Mouse (Mus musculus): ENCODE measurements at regions not wholly inside any gene's neighbourhood (a gene's known extent, or its start where the extent isn't known, plus 50 kb on each side); places are given as distances from the start of the nearest gene placed in this dataset.
A peak's percentile ranks its signal among the peaks of the same experiment; 100 is the strongest.

DNA sequence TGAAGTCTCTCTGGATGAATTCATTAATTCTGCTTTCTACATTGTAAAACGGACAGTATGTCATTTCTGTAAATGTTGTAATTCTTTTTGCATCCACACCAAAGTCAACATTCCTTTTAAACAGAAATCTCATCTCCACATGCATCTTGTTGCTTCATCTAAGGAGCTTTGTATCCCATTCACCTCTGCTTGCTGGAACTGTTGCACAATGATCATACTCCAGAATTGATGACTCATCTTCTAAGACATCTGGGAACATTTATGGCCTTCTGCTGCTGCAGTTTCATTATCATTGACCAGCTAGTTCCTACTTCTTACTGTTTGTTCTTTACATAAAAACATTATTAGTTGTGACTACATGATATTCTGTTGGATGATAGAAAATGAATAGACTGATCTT, 1926.9 kb upstream of the Gm38303 start:
- no peak for DNase-seq (ENCODE audit: low spot score in 2 of 2)

GRCm38 (mm10) chr3:12257650-12258049, 1922.2 kb upstream of the Gm38303 start:
- DNase-seq (ENCODE audit: low spot score in 2 of 2): no peak

DNA sequence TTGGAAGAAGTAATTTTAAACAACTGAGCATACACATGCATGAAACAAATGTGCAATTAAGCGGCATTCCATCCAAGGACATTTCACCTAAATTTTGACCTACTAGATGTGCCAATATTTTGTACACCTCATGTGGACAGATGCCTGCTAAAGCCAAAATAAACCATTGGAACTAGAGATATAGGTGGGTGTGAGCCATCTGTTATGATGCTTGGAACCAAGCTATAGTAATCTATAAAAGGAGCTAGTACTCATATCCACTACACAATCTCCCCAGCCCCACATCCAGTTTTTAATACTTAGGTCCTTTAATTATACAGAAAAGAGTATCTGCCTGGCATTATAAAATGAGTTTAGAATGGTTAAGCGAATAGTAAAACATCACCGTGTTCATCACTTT, 1910.7 kb upstream of the Gm38303 start:
- DNase-seq (ENCODE audit: low spot score in 2 of 2): no peak

DNA sequence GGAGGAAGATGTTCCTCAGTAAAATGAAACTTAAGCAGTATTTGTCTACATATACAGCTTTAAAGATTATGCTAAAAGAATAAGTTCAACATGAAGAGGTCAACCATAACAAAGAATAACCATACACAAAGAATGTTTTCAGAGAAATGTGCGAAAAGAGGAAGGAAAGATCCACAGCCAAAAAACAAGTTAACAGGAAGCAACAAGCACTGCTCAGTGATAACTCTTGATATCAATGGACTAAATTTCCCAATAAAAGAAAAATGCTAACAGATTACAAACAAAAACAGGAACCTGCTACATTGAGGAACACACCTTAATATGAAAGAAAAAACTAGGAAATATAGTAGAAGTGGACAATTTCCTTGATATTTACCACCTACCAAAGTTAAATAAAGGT, 1905.5 kb upstream of the Gm38303 start:
- no peak for DNase-seq (ENCODE audit: low spot score in 2 of 2)

- no peak for DNase-seq (ENCODE audit: low spot score in 2 of 2)
Observed at GRCm38 (mm10) chr3:12227741-12228480, 1892.4 kb upstream of the Gm38303 start.

DNA sequence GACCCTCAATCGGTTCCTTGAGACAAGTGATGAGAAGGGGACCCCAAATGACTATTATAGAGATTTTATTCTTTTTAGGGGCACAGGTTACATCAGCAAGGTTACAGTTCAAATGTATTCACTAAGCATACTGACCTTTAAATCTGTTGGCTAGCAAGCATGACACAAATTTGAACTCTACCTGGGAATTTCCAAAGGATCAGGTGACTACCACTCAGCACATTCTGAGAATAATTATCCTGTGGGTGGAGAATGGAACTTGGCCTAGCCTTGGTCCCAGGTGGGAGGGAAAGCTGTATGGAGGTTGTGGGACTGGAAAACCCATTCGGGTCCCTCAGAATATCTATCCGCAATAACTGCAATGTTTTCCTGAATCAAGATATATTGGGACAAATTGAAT, 1891.3 kb upstream of the Gm38303 start:
- no peak for DNase-seq (ENCODE audit: low spot score in 2 of 2)

- no peak for DNase-seq (ENCODE audit: low spot score in 2 of 2)
Observed at GRCm38 (mm10) chr3:12224851-12225250, 1889.4 kb upstream of the Gm38303 start.

DNA sequence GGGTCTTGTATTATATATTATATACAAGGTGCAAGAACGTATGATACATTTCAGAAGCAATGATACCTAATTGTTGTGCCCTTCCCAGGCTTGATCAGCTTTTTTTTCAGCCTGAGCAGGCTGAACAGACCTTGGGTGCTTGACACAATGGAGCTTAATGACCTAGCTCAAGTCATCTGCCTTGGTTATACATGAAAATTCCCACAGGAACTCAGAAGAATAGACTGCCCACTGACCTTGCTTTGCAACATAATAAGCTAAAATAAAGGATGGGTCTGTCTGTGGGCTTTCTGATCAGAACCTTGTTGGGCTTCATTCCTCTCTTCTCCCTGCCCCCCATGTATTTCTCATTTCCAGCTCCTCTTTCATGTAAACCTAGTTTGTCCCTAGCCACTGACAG, 1880.6 kb upstream of the Gm38303 start:
- DNase-seq (ENCODE audit: low spot score in 2 of 2): no peak

DNA sequence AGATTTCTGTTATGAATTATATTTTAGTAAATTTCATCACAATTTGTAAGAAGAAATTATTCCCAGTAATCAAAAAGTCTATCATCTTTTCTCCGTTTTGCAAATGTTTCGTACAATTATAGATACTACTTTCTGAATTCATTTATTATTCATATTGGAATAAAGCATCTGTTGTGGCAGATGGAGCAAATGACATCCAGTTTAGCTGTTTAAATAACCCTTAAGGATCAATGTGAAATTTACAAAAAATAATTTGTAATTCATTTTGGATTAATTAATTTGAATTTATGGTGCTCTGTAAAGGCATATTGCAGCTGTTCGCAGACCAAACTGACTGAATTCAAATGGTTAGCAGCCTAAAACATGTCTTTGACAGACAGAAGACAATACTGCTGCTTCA, 1879.3 kb upstream of the Gm38303 start:
- peak in 1 of 2 experiments; percentile 73 for DNase-seq (ENCODE audit: low spot score in 2 of 2)

GRCm38 (mm10) chr3:12173371-12173770, 1837.9 kb upstream of the Gm38303 start:
- no peak for DNase-seq (ENCODE audit: low spot score in 2 of 2)

DNA sequence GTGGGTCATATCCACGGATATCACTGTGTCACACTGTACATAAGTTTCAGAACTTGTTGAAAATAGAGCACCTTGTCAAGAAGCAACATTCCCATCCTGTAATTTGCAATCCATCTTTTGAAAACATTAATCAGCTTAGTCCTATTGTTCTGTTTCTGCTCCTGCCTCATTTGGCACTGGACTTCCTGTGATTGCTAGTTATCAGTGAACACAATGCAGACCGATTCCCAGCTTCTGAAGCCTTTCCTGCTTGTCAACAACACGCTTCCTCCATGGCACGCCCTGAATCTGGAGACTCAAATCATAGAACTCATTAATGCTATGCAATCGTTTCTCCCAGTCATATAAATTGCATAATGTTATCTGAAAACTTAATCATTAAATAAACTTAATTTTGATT, 1815.8 kb upstream of the Gm38303 start:
- DNase-seq (ENCODE audit: low spot score in 2 of 2): no peak
